Mouse (Mus musculus) hindbrain, embryonic 10.5 days (tissue): Measurements from ENCODE around the gene Ighmbp2. TPM values are rescaled to one million over a fixed set of nuclear protein-coding genes. Genes with fewer than 3 reads are reported as not detected.
"Not testable (repeated sequence)": the region's sequence is repeated elsewhere in the genome, so short reads cannot be mapped to it uniquely, and the experiment has no call there.

Experiments used
- DNase-seq: peaks from one replicate; pipeline ENCODE4 v3.0.0-alpha.2; 2017; ENCODE audit warnings: low spot score
- H3K27ac ChIP-seq: fragments of 300-500 bp; sonication (generic); 2 replicates; pipeline ENCODE4 v1.5.1; 2016; ENCODE audit warnings: mild to moderate bottlenecking, moderate library complexity
- H3K27me3 ChIP-seq: fragments of 300-500 bp; sonication (generic); 2 replicates; pipeline ENCODE4 v1.6.1; 2016; ENCODE audit warnings: mild to moderate bottlenecking; ENCODE audit not compliant: poor library complexity, insufficient read depth, severe bottlenecking
- H3K36me3 ChIP-seq: fragments of 300-500 bp; sonication (generic); 2 replicates; pipeline ENCODE4 v1.6.1; 2016; ENCODE audit warnings: mild to moderate bottlenecking, moderate library complexity
- H3K4me1 ChIP-seq: fragments of 300-500 bp; sonication (generic); replicated peaks from 2 replicates; pipeline ENCODE4 v1.6.1; 2016; ENCODE audit warnings: mild to moderate bottlenecking
- H3K4me3 ChIP-seq: fragments of 300-500 bp; sonication (generic); 2 replicates; pipeline ENCODE4 v1.5.1; 2016; ENCODE audit warnings: mild to moderate bottlenecking, moderate library complexity
- H3K9me3 ChIP-seq: fragments of 300-500 bp; sonication (generic); 2 replicates; pipeline ENCODE4 v1.6.1; 2016; ENCODE audit warnings: mild to moderate bottlenecking, moderate library complexity
- WGBS: fragments of 180-500 bp; shearing (Covaris S2); methylation state at CpG from one replicate; pipeline ENCODE4 v1.1.7; 2016; 5-methylcytosine and 5-hydroxymethylcytosine counted together
- polyA plus RNA-seq: library from polyadenylated mRNA; unstranded; fragments of >200 nt; fragmentation: Nextera tagmentation; extraction: Ambion mirVana; gene quantifications from 2 replicates; pipeline ENCODE4 v1.2.1, GENCODE M21; 2016

The Ighmbp2 gene
- polyA plus RNA-seq, 1 experiment from 2014 or later, result 10.9 TPM

- DNase-seq, H3K4me3 ChIP-seq, H3K9me3 ChIP-seq, H3K36me3 ChIP-seq, H3K27ac ChIP-seq, H3K27me3 ChIP-seq, H3K4me1 ChIP-seq: not testable (repeated sequence)
- 75% methylated on average over 1 of the region's 1 CpGs for WGBS
These were observed 67.9 kb downstream of the Ighmbp2 start for GRCm38 (mm10) chr19:3214937-3215336.

Other genes starting within 250 kb of the Ighmbp2 start
- gene Mrpl21, start 116 bp downstream of the Ighmbp2 start, polyA plus RNA-seq, result 126 and 128 TPM in 2 replicates
- gene Cpt1a, start 39.3 kb upstream of the Ighmbp2 start, polyA plus RNA-seq, result 3.6 and 5.6 TPM in 2 replicates
- gene Tesmin, start 105.8 kb upstream of the Ighmbp2 start, polyA plus RNA-seq, result 0.22 and 0.39 TPM in 2 replicates
- 1.8 and 4.8 TPM in 2 replicates for gene Gal, start 131.5 kb upstream of the Ighmbp2 start, polyA plus RNA-seq